Mouse (Mus musculus): ENCODE data around the gene Guca1a.

Gene Guca1a

DNA sequence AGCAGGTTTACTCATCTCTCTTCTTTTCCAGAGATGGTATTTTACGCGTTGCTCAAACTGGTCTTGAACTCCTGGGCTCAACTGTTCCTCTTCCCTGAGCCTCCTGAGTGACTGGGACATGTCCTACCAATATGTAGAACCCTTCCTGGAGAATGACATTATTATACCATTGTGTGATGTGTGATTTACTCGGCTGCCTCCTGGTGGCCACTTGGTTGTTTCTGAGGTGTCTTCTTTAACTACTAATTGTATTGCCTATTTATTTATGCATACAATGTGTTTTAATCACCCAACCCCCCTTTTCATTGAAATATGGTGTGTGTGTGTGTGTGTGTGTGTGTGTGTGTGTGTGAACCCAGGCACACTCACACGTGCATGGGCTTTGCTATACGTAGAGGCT is 30.4 kb upstream of the Guca1a start:
- ChIA-PET CTCF (interaction anchor here in 2 of 4 experiments (0.9 to 1.4 kb wide), 2 partner anchors 39 to 51 kb away, joined by 3 read pairs; no protein-coding TSS in a partner anchor), POLR2A (interaction anchor here in 1 of 4 experiments (0.6 kb wide), 1 partner anchor 115 kb away, joined by 4 read pairs; no protein-coding TSS in a partner anchor)

GRCm38 (mm10) chr17:47428831-47429304 is 28.5 kb upstream of the Guca1a start:
- ChIA-PET POLR2A (interaction anchor here in 3 of 4 experiments (0.6 to 3.3 kb wide), 15 partner anchors 9 to 224 kb away, joined by 3 to 12 read pairs (median 3); partner anchors contain the start of gene Guca1b (in 1 of the 3)), CTCF (interaction anchor here (0.7 to 2.7 kb wide), 24 partner anchors 10 to 313 kb away, joined by 3 to 17 read pairs (median 4); partner anchors contain the start of gene Guca1b (in 2 of the 4))

DNA sequence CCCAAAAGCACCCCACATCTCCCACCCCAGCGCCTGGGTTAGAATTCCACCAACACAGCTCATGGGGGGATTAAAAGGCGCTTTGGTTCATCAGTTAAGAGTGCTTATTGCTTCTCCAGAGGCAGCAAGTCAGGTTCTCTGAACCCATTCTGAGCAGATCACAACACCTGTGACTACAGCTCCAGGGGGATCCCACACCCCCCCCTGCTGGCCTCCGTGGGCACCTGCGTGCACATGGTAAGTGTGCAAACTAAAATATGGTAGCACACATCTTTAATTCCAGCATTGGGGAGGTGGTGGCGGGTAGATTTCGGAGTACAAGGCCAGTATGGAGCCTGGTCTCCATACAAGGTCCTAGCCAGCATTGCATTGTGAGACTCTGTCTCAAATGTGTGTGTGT is 26.9 kb upstream of the Guca1a start:
- CTCF ChIA-PET = interaction anchor here (0.5 to 2.7 kb wide), 18 partner anchors 11 to 470 kb away, joined by 3 to 17 read pairs (median 4); partner anchors contain the start of gene Guca1b (in 1 of the 4)
- POLR2A ChIA-PET = interaction anchor here in 3 of 4 experiments (0.5 to 3.3 kb wide), 11 partner anchors 8 to 84 kb away, joined by 3 to 12 read pairs (median 3); no protein-coding TSS in a partner anchor

DNA sequence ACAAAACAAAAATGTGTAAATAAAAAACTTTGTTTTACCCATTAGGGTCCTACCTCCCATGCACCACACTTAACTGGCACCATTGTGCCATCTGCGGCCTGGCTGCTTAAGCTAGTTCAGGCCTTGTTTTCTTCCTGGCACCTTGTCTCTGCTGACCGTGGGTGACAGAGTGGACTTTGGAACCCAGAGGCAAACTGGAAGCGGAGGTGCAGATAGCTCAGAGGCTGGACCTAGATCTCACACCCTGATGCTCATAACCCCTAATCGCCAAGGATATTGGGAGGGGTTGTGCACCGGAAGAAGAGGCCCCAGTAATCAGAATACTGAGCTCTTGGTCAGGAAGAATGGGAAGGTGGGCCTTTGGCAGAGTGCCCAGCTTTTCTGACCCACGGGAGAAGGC is 23.8 kb upstream of the Guca1a start:
- CTCF ChIA-PET = interaction anchor here in 1 of 4 experiments (0.6 to 1.0 kb wide), 2 partner anchors 29 to 346 kb away, joined by 3 read pairs; no protein-coding TSS in a partner anchor

DNA sequence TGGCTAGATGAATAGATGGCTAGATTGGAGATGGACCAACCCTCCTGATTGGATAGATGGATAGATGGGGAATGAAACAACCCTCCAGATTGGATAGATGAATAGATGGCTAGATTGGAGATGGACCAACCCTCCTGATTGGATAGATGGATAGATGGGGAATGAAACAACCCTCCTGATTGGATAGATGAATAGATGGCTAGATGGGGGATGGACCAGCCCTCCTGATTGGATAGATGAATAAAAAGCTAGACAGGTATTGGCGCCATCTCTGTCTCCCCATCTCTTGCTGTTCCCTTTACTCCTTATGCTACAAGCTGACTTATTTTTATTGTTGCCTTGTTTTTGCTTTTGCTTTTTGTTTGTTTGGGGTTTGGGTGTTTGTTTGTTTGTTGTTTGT is 22.2 kb upstream of the Guca1a start:
- POLR2A ChIA-PET = interaction anchor here in 1 of 4 experiments (0.6 kb wide), 1 partner anchor 54 kb away, joined by 3 read pairs; no protein-coding TSS in a partner anchor
- CTCF ChIA-PET = interaction anchor here in 1 of 4 experiments (1.1 kb wide), 1 partner anchor 61 kb away, joined by 5 read pairs; no protein-coding TSS in a partner anchor

More for the DNA sequence above, 23.8 kb upstream of the Guca1a start:
- POLR2A ChIA-PET = interaction anchor here in 2 of 4 experiments (0.7 to 1.6 kb wide), 6 partner anchors 8 to 174 kb away, joined by 3 to 4 read pairs (median 3); no protein-coding TSS in a partner anchor

DNA sequence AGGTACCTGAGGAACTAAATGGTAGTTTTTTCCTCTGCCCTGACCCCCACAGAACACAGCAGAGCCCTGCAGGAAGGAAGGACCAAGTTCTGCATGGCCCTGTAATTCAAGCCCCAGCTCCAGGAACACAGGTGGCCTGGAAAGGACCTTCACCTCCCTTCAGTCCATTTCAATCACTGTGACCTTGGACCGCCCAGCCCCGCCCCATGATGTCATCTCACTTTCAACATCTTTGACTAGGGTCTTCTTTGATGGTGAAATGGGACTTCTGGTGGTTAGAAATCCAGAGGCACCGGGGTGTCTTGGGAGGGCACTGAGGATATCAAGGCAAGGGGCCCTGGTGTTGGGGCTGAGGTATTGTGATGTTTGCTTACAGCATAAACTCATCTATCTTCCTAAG is 21.2 kb upstream of the Guca1a start:
- ChIA-PET POLR2A (interaction anchor here in 2 of 4 experiments (0.5 to 1.4 kb wide), 3 partner anchors 20 to 57 kb away, joined by 3 to 4 read pairs (median 3); no protein-coding TSS in a partner anchor), CTCF (no interaction called here)

- POLR2A ChIA-PET = interaction anchor here in 3 of 4 experiments (0.6 to 1.5 kb wide), 11 partner anchors 8 to 422 kb away, joined by 3 to 5 read pairs (median 3); partner anchors contain the start of gene AI661453 (in 1 of the 3)
- CTCF ChIA-PET = interaction anchor here in 2 of 4 experiments (1.0 to 1.8 kb wide), 2 partner anchors 11 to 53 kb away, joined by 3 to 4 read pairs; no protein-coding TSS in a partner anchor
Observed at GRCm38 (mm10) chr17:47420195-47420594, 19.8 kb upstream of the Guca1a start.

GRCm38 (mm10) chr17:47409897-47410861 is 9.8 kb upstream of the Guca1a start:
- ChIA-PET CTCF (interaction anchor here (0.8 to 2.5 kb wide), 15 partner anchors 9 to 622 kb away, joined by 3 to 16 read pairs (median 3); no protein-coding TSS in a partner anchor), POLR2A (interaction anchor here in 3 of 4 experiments (0.6 to 1.7 kb wide), 10 partner anchors 10 to 519 kb away, joined by 3 to 5 read pairs (median 4); no protein-coding TSS in a partner anchor)

DNA sequence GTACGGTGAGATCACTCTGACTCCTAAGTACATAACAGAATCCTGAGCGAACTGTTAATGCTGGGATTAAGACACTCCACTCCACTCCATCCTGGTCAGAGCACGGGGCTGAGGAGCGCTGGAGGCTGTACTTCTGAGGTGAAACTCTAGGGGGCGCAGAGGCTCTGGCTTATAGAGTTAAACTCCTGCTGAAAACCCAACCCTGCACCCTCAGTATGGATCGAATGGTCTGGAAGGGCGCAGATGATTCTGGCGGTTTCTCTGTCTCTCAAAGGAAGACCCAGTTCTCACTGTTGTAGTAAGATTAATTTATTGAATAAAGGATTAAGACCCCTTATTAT is 8.1 kb upstream of the Guca1a start:
- POLR2A ChIA-PET = interaction anchor here in 3 of 4 experiments (0.5 to 3.4 kb wide), 7 partner anchors 13 to 472 kb away, joined by 3 to 12 read pairs (median 6); no protein-coding TSS in a partner anchor
- CTCF ChIA-PET = interaction anchor here (0.6 to 2.5 kb wide), 17 partner anchors 11 to 178 kb away, joined by 3 to 16 read pairs (median 4); no protein-coding TSS in a partner anchor

- ChIA-PET POLR2A (interaction anchor here in 3 of 4 experiments (0.6 to 3.4 kb wide), 7 partner anchors 12 to 471 kb away, joined by 3 to 12 read pairs (median 5); no protein-coding TSS in a partner anchor), CTCF (interaction anchor here (0.6 to 2.0 kb wide), 22 partner anchors 9 to 337 kb away, joined by 3 to 13 read pairs (median 3); no protein-coding TSS in a partner anchor)
Observed at GRCm38 (mm10) chr17:47407717-47408557, 7.6 kb upstream of the Guca1a start.

DNA sequence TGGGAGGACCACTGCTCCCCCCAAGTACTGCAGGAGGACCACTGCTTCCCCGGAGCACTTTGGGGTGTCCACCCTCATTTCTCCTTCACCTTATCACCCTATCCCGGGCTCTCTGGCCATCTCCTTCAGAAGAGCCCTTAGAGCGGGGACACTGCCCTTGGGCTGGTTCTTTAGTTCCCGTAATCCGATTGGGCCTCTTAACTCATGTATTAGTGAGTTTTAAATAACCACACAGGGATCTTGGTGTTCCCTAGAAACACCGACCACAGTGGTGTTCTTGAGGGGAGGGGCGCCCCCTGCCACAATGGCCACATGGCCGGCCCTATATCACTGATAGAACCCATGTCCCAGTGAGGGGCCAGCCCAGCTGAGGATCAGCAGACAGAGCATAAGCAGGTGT is 1.3 kb downstream of the Guca1a start:
- ChIA-PET POLR2A (interaction anchor here in 1 of 4 experiments (0.7 kb wide), 1 partner anchor 19 kb away, joined by 3 read pairs; no protein-coding TSS in a partner anchor), CTCF (interaction anchor here in 1 of 4 experiments (0.6 kb wide), 1 partner anchor 274 kb away, joined by 5 read pairs; no protein-coding TSS in a partner anchor)

- ChIA-PET CTCF (interaction anchor here (0.5 to 2.2 kb wide), 36 partner anchors 9 to 704 kb away, joined by 3 to 16 read pairs (median 3); partner anchors contain the start of genes AI661453 (in 1 of the 4), Guca1b (in 1 of the 4) and Taf8 (in 1 of the 4)), POLR2A (interaction anchor here (0.5 to 3.9 kb wide), 58 partner anchors 8 to 562 kb away, joined by 3 to 25 read pairs (median 4); partner anchors contain the start of genes Taf8 (in 2 of the 4), Ccnd3 (in 1 of the 4), Guca1b (in 1 of the 4) and Mrps10 (in 1 of the 4))
Observed at GRCm38 (mm10) chr17:47395376-47395913, 4.9 kb downstream of the Guca1a start.

DNA sequence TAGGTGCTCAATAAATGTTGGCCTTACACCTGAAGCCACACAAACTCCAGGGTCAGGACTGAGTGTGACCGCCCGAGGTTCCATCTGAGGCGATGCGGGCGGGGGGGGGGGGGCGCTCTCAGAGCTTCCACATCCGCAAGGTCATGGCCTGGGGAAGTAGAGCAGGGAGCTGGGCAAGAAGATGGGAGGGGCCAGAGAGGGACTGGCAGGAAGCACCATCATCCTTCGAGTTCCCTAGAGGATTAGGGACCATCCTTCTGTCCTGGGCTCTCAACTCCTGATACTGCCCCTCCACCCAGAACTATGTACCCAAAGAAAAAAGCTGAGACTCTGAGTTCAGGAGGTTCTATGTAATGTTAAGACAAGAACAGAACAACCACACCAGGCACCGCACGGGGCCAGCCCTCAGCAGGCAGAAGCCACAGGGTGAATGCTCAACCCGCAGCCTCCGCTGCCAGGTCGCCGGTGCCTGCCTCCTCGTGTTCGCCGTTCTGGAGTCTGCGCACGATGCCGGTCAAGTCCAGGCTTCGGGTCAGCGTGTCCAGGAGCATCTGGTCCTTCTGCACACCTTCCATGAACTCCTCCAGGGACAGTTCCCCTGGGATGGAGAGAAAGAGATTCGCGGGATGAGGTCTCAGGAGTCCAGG is 6.0 kb downstream of the Guca1a start:
- POLR2A ChIA-PET = interaction anchor here in 3 of 4 experiments (0.6 to 3.9 kb wide), 16 partner anchors 8 to 453 kb away, joined by 3 to 25 read pairs (median 4); partner anchors contain the start of genes Guca1b (in 2 of the 3) and Mrps10 (in 1 of the 3)
- CTCF ChIA-PET = interaction anchor here in 3 of 4 experiments (0.5 to 2.1 kb wide), 9 partner anchors 9 to 486 kb away, joined by 3 to 16 read pairs (median 4); no protein-coding TSS in a partner anchor

- ChIA-PET POLR2A (interaction anchor here in 3 of 4 experiments (0.6 to 3.0 kb wide), 9 partner anchors 8 to 1497 kb away, joined by 3 to 24 read pairs (median 4); partner anchors contain the start of gene Taf8 (in 1 of the 3)), CTCF (interaction anchor here (0.6 to 4.0 kb wide), 24 partner anchors 9 to 1935 kb away, joined by 3 to 17 read pairs (median 4); partner anchors contain the start of gene Taf8 (in 1 of the 4))
Observed at GRCm38 (mm10) chr17:47386649-47387048, 13.7 kb downstream of the Guca1a start.

DNA sequence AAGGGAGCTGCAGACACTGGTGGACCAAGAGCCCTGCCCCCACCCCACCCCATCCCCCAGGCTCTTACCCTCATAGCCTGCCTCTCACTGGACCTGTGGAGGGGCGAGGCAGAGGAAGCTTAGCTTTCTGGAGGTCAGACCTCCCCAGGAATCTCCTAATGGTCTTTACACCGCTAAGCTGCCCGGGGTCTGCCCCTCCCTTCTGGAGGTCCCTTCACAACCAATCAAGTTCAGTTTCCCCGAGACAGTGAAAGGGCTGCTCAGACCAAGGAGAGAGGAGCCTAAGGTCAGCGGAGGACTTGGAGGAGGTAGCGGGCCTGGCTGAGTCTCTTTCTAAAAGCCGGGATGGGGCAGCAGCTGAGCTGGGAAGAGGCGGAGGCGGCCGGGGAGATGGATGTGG is 15.2 kb downstream of the Guca1a start, which contains the start of gene Guca1b:
Guca1b (plus strand) TSS at position 249 of the 400 bp plus-strand sequence.
- ChIA-PET POLR2A (interaction anchor here in 2 of 4 experiments (0.6 to 3.0 kb wide), 16 partner anchors 9 to 427 kb away, joined by 3 to 24 read pairs (median 3); partner anchors contain the start of gene Taf8 (in 1 of the 2)), CTCF (interaction anchor here (0.6 to 4.0 kb wide), 19 partner anchors 9 to 488 kb away, joined by 3 to 17 read pairs (median 4); partner anchors contain the start of gene Taf8 (in 1 of the 4))
